Mouse (Mus musculus) lung, postnatal 36 days (tissue): ENCODE measurements around the gene Mpnd.

Experiments
- DNase-seq: peaks from one replicate; pipeline ENCODE4 v3.0.0; 2022; ENCODE audit warnings: mixed read lengths

Mpnd gene

GRCm38 (mm10) chr17:56005415-56006061, at the start of gene Mpnd, which contains the start of gene Stap2:
Mpnd (plus strand) TSS chr17:56005711.
Stap2 (minus strand) TSS chr17:56005584.
- peak; percentile 86 for DNase-seq

DNA sequence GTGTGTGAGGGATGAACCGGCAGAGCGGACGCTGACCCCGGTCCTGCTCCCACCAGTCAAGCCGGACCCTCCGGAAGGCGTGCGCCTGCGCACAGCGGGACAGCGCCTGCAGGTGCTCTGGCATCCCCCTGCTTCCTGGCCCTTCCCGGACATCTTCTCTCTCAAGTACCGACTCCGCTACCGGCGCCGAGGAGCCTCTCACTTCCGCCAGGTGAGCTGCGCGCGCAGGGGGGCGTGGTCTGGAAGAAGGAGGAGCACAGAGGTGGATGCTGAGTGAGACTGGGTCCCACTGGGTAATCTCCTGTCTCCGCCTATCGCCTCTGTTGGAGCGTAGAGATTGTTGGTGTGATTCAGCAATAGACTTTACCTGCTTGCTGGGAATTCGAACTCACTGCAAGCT, 49.4 kb upstream of the Mpnd start:
- peak; percentile 86 for DNase-seq

- DNase-seq: no peak
Observed at GRCm38 (mm10) chr17:55956591-55956990, 48.9 kb upstream of the Mpnd start.

DNA sequence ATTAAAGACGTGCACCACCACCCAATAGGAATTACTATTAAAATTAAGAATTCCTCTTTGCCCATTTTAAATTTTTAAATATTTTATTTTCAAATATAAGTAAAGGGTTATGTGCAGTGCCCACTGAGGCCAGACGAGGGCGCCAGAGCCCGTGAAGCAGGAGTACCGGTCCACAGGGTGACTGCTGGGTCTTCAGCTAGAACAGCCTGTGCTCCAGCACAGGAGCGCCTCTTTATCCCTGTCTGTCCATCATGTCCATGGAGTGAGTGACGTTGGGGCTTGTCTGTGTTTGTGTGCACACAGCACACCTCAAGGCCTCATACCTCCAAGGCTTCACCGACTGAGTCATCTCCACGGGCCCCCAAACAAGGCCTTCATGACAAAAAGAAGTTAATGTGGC, 48.3 kb upstream of the Mpnd start:
- peak; percentile 87 for DNase-seq

GRCm38 (mm10) chr17:55957726-55958583, 47.6 kb upstream of the Mpnd start:
- DNase-seq: no peak

- no peak for DNase-seq
Observed at GRCm38 (mm10) chr17:55958584-55958886, 47.0 kb upstream of the Mpnd start.

GRCm38 (mm10) chr17:55958918-55959728, 46.4 kb upstream of the Mpnd start, which contains the start of gene Yju2:
Yju2 (plus strand) TSS chr17:55959099.
- DNase-seq: peak; percentile 96

DNA sequence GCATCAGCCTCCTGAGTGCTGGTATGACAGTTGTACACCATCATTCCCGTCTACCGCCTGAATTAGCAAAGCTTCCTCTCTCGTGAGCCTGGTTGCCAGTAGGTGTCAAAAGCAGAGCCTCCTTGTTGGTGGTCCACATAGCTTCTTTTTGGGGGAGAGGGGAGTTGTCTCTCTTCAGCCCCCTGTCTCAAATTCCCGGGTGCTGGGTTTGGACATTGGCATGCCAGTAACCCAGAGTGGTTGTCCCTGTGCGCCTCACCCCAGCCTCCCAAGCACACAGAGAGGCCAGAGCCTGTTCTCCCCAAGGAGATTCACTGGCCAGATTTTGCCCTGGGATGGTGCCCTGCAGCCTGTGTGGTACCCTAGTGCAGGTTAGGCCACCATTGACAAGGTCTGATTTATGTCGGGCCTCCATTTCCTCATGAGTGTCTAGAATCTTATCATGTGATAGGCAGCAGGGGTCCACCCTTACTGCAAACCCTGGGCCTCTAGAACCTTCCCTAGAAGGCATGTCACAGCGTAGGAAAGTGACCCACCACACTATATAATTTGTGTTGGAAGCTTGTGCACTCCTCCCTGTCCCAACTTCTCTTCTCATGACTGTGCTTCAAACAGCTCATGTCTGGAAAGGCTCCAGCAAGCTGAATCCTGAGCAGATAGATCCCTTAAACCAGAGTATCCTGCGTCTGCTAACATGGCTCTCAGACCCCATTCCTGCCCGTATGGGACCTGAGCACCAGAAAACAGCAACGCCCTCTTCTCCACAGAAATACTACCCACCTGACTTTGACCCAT, 45.4 kb upstream of the Mpnd start:
- no peak for DNase-seq

GRCm38 (mm10) chr17:55960791-55961190, 44.7 kb upstream of the Mpnd start:
- no peak for DNase-seq

GRCm38 (mm10) chr17:55961631-55962030, 43.9 kb upstream of the Mpnd start:
- DNase-seq: no peak

DNA sequence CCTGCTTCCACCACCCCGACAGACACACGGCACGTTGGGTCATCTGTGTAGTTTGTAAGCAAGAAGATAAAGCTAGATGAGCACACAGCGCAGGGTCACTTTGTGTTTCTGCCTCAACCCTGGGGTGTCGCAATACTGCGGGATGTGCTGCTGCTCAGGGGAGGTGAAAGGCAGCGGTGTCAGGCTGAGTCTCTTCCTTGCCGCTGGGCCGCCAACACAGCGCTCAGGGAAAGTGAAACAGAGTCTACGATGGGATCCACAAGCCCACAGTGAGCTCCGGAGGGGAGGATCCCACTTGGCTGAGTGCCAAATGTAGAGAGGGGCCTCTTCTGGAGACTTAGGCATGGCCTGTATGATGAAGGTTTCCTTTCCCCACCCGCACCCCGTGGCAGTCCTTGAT, 42.3 kb upstream of the Mpnd start:
- DNase-seq: peak; percentile 32

DNA sequence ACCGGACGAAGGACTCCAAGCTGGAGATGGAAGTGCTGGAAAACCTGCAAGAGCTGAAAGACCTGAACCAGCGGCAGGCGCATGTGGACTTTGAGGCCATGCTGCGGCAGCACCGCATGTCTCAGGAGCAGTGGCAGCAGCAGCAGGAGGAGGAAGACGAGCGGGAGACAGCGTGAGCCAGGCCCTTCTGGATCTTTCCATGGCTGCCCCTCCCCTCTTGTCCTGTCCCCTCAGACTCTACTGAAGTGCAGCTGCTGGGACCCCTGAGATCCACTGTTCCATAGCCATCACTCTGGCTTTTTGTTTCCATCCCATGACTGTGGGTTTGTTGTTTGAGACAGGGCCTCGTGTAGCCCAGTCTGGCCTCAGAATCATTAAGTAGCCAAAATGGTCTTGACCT, 41.0 kb upstream of the Mpnd start:
- DNase-seq: no peak

GRCm38 (mm10) chr17:55964996-55965395, 40.5 kb upstream of the Mpnd start:
- DNase-seq: no peak

- DNase-seq: no peak
Observed at GRCm38 (mm10) chr17:55967186-55967585, 38.3 kb upstream of the Mpnd start.

GRCm38 (mm10) chr17:55968210-55968609, 37.3 kb upstream of the Mpnd start:
- no peak for DNase-seq

- DNase-seq: no peak
Observed at GRCm38 (mm10) chr17:55969560-55969959, 36.0 kb upstream of the Mpnd start.

DNA sequence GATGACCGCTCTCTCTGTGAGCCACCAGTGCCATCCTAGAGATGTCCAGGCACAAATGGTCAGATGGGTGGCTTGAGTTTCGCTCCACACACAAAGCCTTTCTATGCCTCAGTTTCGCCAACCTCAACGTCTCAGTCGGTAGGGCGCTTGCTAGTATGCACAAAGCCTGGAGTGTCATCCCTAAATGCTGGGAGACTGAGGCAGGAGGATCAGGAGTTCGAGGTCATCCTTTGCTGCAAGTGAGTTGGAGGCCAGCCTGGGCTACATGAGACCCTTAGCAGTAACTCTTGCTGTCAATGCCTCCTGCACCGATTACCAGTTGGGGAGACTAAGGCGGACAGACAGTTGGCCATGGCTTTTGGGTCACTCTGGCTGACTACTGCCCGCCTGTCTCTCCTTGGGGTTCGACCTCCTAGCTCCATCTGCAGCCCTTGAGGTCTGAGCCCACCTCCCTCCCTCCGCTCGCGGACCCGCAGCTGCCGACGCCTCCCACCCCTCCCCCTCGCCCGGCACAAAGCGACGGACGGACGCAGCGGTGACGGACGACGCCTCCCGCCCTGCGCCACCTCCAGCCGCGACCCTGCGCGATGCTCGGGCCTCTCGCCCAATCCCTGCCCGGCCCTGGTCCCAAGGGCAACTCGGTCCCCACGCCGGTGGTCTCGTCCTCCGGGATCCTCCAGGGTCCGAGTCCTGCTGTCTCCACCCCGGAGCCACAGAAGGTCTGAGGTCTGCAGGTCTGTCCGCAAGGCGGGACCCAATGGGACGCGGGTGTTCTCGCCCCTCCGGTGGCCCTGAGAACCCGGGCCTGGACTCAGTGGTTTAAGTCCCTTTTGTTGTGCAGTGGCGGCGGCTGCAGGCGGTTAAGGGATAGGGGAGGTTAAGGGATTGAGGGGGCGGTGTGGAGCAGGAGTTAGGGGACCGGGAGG, 35.3 kb upstream of the Mpnd start, which contains the start of gene Shd:
Gene Shd, plus strand, starts transcription at position 502 of the 926 bp plus-strand sequence.
- no peak for DNase-seq

DNA sequence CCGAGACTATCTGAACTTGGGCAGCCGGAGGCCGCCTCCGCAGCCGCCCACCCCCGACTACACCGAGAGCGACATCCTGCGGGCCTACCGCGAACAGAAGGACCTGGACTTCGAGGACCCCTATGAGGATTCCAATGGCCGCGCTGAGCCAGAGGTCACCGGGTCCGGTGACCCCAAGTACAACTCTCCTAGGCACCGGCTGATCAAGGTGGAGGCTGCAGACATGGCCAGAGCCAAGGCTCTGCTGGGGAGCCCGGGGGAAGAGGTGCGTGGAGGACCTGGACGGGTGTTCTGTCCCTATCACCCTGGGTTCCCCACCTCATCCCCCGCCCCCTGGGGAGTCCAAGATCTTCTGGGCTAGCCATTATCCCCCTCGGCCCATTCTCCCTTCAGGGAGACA, 34.1 kb upstream of the Mpnd start:
- DNase-seq: no peak

DNA sequence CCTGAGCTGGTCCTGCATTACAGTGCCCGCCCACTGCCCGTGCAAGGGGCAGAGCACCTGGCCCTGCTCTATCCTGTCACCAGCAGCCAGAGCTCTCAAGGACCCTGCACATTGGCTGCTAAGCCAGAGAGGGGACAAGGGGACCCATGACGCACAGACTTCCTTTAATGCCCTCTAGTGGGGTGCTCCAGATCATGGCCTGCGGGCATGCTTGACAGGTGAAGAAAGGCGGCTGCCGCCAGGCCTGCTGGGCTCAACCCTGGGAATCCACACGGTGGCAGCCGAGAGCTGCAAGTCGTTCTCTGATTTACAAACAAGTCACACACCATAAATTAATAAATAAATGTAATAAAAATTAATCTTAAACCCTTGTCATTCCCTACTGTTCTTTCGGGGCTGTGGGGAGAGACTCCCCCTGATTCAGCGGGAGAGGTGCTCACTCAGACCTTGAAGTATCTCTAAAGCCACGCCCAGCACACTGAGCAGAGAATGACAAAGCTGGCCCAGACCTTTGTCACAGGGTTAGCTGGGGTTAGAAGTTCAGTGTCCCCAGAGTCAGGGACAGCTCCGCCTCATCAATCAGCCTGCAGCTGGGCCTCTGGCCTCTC, 29.2 kb upstream of the Mpnd start:
- DNase-seq: peak; percentile 87

DNA sequence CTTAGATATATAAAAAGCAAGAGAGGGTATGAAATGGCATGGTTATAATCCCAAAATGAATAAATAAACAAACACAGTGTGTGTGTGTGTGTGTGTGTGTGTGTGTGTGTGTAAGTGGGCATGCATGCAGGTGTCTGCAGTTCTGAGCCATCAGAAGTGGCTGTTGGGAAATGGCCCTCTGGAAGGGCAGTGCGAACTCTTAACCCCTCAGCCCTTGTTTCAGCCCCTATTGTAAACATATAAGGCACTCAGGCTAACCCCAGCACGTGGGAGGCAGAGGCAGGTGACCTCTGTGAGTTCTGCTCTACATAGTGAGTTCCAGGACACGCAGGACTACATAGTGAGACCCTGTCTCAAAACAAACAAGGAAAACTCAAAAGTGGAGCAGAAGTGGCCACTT, 28.2 kb upstream of the Mpnd start:
- peak; percentile 34 for DNase-seq
